Mouse (Mus musculus): ENCODE results near the gene Prrx2. TPM values are rescaled to one million over a fixed set of nuclear protein-coding genes. Genes with fewer than 3 reads are reported as not detected.

Prrx2 gene
- polyA plus RNA-seq, 1 experiment from 2014 or later = 3.1 TPM

Other genes starting within 250 kb of the Prrx2 start
- gene Cstad, start 239.9 kb upstream of the Prrx2 start, polyA plus RNA-seq (2015; fragmentation: Nextera tagmentation; extraction: Ambion mirVana) = 0.63 and 1.4 TPM in 2 replicates
- gene 1700001O22Rik, start 31.3 kb upstream of the Prrx2 start, polyA plus RNA-seq (2015; fragmentation: Nextera tagmentation; extraction: Ambion mirVana) = 2.6 and 3.7 TPM in 2 replicates
- 117 and 131 TPM in 2 replicates for gene Ntmt1, start 27.1 kb upstream of the Prrx2 start, polyA plus RNA-seq (2015; fragmentation: Nextera tagmentation; extraction: Ambion mirVana)
- 43.3 and 45.3 TPM in 2 replicates for gene Asb6, start 4.6 kb upstream of the Prrx2 start, polyA plus RNA-seq (2015; fragmentation: Nextera tagmentation; extraction: Ambion mirVana)
- gene Ptges, start 94.9 kb downstream of the Prrx2 start, polyA plus RNA-seq (2015; fragmentation: Nextera tagmentation; extraction: Ambion mirVana) = 2.2 and 2.7 TPM in 2 replicates
- 23.6 and 23.7 TPM in 2 replicates for gene Tor1b, start 118.0 kb downstream of the Prrx2 start, polyA plus RNA-seq (2015; fragmentation: Nextera tagmentation; extraction: Ambion mirVana)
- gene Tor1a, start 133.0 kb downstream of the Prrx2 start, polyA plus RNA-seq (2015; fragmentation: Nextera tagmentation; extraction: Ambion mirVana) = 102 and 103 TPM in 2 replicates
- gene BC005624, start 147.2 kb downstream of the Prrx2 start, polyA plus RNA-seq (2015; fragmentation: Nextera tagmentation; extraction: Ambion mirVana) = 84.2 and 85.9 TPM in 2 replicates
- 38.8 and 39.8 TPM in 2 replicates for gene Usp20, start 147.3 kb downstream of the Prrx2 start, polyA plus RNA-seq (2015; fragmentation: Nextera tagmentation; extraction: Ambion mirVana)

Data from forebrain, embryonic 15.5 days (tissue).